Mouse (Mus musculus): ENCODE data around the gene Abcc12. TPM values are rescaled to one million over a fixed set of nuclear protein-coding genes. Genes with fewer than 3 reads are reported as not detected.

Abcc12 gene
- polyA plus RNA-seq, 1 experiment from 2014 or later = not detected

DNA sequence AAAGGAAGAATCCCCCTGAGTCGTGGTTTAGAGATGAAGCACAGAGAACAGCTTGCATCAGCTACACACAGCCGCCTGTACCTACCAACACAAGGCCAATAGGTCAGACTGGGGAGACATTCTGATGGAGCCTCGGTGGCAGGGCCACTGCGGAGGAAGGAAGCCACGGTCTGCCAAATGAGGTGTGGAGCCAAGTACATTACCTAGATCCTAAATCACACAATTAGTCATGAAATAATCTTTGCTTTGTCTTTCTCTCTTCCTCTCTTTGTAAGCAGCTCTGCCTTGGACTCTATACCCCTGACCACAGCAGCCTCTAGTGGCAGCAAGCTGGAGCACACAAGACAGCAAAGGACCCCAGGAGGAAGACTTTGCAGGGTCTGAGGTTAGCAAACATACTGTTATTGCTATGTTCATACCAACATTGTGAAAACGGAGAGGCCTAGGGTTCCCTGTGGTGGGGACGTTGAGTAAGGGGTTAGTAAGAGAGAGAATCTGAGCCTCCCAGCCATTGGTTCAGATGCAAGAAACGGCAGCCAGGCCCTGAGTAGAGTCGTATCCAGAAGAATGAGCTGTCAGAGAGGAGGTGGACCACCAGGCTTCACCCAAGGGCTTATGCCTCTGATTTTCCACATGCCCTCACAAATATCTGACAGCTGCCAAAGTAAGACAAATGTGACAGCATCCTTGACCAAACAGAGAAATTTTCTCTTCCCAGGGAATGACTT, 104.6 kb downstream of the Abcc12 start:
- ATAC-seq (ENCODE audit: low FRiP score) = peak; percentile 79; the same call in 1 of the 2 replicates
- 57% methylated on average over 9 of the region's 9 CpGs for WGBS
- H3K27me3 ChIP-seq (ENCODE audit: control insufficient read depth, insufficient read depth, low read length) = no peaks in the 10 kb centered on the region
- no peak overlapping the region for H3K27ac ChIP-seq (ENCODE audit: low read depth, low read length)
- no peak overlapping the region for H3K4me3 ChIP-seq (ENCODE audit: low read depth, low read length)
- H3K4me2 ChIP-seq (replicated peaks; ENCODE audit: low read depth, low read length) = no peak overlapping the region
- no peaks in the 10 kb centered on the region for H3K9me3 ChIP-seq (ENCODE audit: control insufficient read depth, low read length)
- H3K9ac ChIP-seq (ENCODE audit: low read depth, low read length) = no peak overlapping the region
- no peaks in the 10 kb centered on the region for H3K36me3 ChIP-seq (ENCODE audit: control insufficient read depth, insufficient read depth, low read length)
- DNase-seq (ENCODE audit: low spot score) = peak; percentile 61
- H3K4me1 ChIP-seq (replicated peaks; ENCODE audit: control insufficient read depth, insufficient read depth, low read length) = no peaks in the 10 kb centered on the region

DNA sequence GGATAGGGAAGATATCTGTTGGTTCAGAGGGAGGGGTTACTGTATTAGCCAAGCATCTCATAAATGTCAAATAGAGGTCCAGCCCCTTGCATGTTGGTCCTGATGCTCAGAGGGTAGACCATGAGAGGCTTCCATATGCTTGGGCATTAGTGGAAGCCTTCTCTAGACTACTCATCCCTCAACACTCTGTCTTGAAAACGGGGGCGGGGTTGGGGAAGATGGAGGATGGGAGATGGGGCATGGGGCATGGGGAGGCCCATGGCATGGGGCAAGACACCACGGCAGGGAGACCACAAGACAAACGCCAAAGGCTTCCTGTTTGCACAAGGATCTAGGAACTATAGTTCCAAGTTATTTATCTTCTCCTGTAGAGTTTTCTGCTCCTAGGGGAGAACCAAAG, 106.0 kb downstream of the Abcc12 start:
- H3K27me3 ChIP-seq (ENCODE audit: control insufficient read depth, insufficient read depth, low read length) = no peaks in the 10 kb centered on the region
- H3K27ac ChIP-seq (ENCODE audit: low read depth, low read length) = no peak overlapping the region
- no peak overlapping the region for H3K9ac ChIP-seq (ENCODE audit: low read depth, low read length)
- no peak overlapping the region for H3K4me3 ChIP-seq (ENCODE audit: low read depth, low read length)
- DNase-seq (ENCODE audit: low spot score) = no peak
- H3K9me3 ChIP-seq (ENCODE audit: control insufficient read depth, low read length) = no peaks in the 10 kb centered on the region
- 88% methylated on average over 4 of the region's 4 CpGs for WGBS
- no peak overlapping the region for H3K4me2 ChIP-seq (replicated peaks; ENCODE audit: low read depth, low read length)
- ATAC-seq (ENCODE audit: low FRiP score) = no peak
- H3K36me3 ChIP-seq (ENCODE audit: control insufficient read depth, insufficient read depth, low read length) = no peaks in the 10 kb centered on the region
- H3K4me1 ChIP-seq (replicated peaks; ENCODE audit: control insufficient read depth, insufficient read depth, low read length) = no peaks in the 10 kb centered on the region

DNA sequence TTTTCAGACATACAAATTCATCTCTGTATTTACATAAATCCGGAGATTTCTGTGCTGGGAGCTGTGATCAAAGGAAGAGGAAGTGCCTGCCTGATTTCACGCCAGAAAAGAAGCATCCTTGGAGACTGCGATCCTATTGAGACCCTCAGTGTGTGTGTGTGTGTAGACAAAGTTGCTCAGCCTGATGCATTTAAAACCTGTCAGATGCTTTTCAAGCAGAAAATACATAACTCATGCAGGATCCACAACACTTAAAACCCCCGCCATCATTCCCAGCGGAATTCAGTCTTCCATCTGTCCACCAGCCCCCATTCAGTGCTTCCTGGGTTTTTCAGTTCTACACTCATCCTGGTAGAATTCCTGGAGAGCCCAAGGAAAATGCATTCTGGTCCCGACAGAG, 107.4 kb downstream of the Abcc12 start:
- H3K27ac ChIP-seq (ENCODE audit: low read depth, low read length) = no peak overlapping the region
- 60% methylated on average over 6 of the region's 6 CpGs for WGBS
- H3K4me1 ChIP-seq (replicated peaks; ENCODE audit: control insufficient read depth, insufficient read depth, low read length) = no peaks in the 10 kb centered on the region
- H3K27me3 ChIP-seq (ENCODE audit: control insufficient read depth, insufficient read depth, low read length) = no peaks in the 10 kb centered on the region
- H3K9ac ChIP-seq (ENCODE audit: low read depth, low read length) = no peak overlapping the region
- DNase-seq (ENCODE audit: low spot score) = no peak
- H3K4me2 ChIP-seq (replicated peaks; ENCODE audit: low read depth, low read length) = no peak overlapping the region
- no peak for ATAC-seq (ENCODE audit: low FRiP score)
- H3K9me3 ChIP-seq (ENCODE audit: control insufficient read depth, low read length) = no peaks in the 10 kb centered on the region
- H3K36me3 ChIP-seq (ENCODE audit: control insufficient read depth, insufficient read depth, low read length) = no peaks in the 10 kb centered on the region
- no peak overlapping the region for H3K4me3 ChIP-seq (ENCODE audit: low read depth, low read length)

DNA sequence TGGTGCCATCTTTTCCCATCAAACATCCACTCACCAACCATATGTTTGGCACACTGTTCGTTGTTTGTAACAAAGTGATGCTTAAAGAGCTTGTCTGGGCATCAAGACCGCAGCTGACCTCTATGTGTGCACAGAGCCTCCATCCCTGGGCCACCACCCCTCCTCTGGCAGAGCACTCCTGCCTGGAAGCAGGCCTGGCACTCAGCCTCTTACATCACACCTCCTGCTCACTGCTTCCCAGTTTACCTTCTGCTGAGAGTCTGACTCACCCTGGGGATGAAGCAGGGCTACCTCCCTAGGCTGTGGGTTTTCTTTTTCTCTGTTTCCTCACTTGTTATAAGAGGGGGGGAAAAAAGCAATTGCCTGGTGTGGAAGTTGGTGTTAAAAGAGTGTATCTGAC, 109.8 kb downstream of the Abcc12 start:
- DNase-seq (ENCODE audit: low spot score) (no peak), ATAC-seq (ENCODE audit: low FRiP score) (no peak)
- H3K4me2 ChIP-seq (replicated peaks; ENCODE audit: low read depth, low read length) = no peak overlapping the region
- WGBS = 79% methylated on average over 2 of the region's 2 CpGs
- H3K4me3 ChIP-seq (ENCODE audit: low read depth, low read length) = no peak overlapping the region
- H3K4me1 ChIP-seq (replicated peaks; ENCODE audit: control insufficient read depth, insufficient read depth, low read length) = no peaks in the 10 kb centered on the region
- no peak overlapping the region for H3K27ac ChIP-seq (ENCODE audit: low read depth, low read length)
- no peaks in the 10 kb centered on the region for H3K27me3 ChIP-seq (ENCODE audit: control insufficient read depth, insufficient read depth, low read length)
- H3K9me3 ChIP-seq (ENCODE audit: control insufficient read depth, low read length) = no peaks in the 10 kb centered on the region
- H3K36me3 ChIP-seq (ENCODE audit: control insufficient read depth, insufficient read depth, low read length) = no peaks in the 10 kb centered on the region
- H3K9ac ChIP-seq (ENCODE audit: low read depth, low read length) = no peak overlapping the region

DNA sequence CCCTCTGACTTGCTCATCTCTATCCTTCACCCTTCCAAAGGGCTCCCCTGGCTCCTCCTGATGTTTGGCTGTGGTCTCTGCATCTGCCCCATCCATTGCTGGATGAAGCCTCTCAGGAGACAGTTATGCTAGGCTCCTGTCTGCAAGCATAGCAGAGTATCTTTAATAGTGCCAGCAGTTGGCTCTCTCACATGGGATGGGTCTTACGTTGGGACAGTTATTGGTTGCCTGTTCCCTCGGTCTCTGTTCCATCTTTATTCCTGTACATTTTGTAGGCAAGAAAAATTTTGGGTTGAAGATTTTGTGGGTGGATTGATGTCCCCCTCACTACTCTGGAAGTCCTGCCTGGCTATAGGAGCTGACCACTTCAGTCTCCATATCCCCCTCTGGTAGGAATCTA, 117.3 kb downstream of the Abcc12 start:
- DNase-seq (ENCODE audit: low spot score) (no peak), ATAC-seq (ENCODE audit: low FRiP score) (no peak)
- 90% methylated on average over 2 of the region's 2 CpGs for WGBS
- H3K4me2 ChIP-seq (replicated peaks; ENCODE audit: low read depth, low read length) = no peak overlapping the region
- H3K27ac ChIP-seq (ENCODE audit: low read depth, low read length) = no peak overlapping the region
- H3K9me3 ChIP-seq (ENCODE audit: control insufficient read depth, low read length) = no peaks in the 10 kb centered on the region
- no peaks in the 10 kb centered on the region for H3K4me1 ChIP-seq (replicated peaks; ENCODE audit: control insufficient read depth, insufficient read depth, low read length)
- H3K9ac ChIP-seq (ENCODE audit: low read depth, low read length) = no peak overlapping the region
- H3K27me3 ChIP-seq (ENCODE audit: control insufficient read depth, insufficient read depth, low read length) = no peaks in the 10 kb centered on the region
- no peaks in the 10 kb centered on the region for H3K36me3 ChIP-seq (ENCODE audit: control insufficient read depth, insufficient read depth, low read length)
- H3K4me3 ChIP-seq (ENCODE audit: low read depth, low read length) = no peak overlapping the region

DNA sequence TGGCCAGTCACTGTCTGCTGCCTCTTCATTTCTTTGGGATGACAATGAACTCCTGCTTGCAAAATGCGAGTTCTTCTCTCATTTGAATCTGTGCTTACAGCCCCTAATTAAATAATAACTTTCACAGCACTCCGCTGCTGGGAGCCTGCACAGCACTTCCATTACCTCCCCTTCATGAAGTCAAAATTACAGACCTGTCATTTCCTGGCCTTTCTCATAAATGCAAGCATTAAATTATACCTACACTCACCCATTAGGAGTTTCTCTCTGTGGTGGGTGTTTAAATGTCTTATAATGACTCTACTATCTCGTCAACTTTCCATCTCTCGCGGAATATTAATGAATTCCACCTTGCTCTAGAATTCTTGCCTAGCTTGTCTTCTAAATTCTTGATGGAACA, 120.1 kb downstream of the Abcc12 start:
- Histone ChIP-seq H3K4me1 (replicated peaks; ENCODE audit: control insufficient read depth, insufficient read depth, low read length) (no peaks in the 10 kb centered on the region), H3K36me3 (ENCODE audit: control insufficient read depth, insufficient read depth, low read length) (no peaks in the 10 kb centered on the region), H3K9ac (ENCODE audit: low read depth, low read length) (no peak overlapping the region), H3K4me2 (replicated peaks; ENCODE audit: low read depth, low read length) (no peak overlapping the region), H3K27ac (ENCODE audit: low read depth, low read length) (no peak overlapping the region), H3K27me3 (ENCODE audit: control insufficient read depth, insufficient read depth, low read length) (no peaks in the 10 kb centered on the region), H3K4me3 (ENCODE audit: low read depth, low read length) (no peak overlapping the region), H3K9me3 (ENCODE audit: control insufficient read depth, low read length) (no peaks in the 10 kb centered on the region)
- 89% methylated on average over 5 of the region's 5 CpGs for WGBS
- ATAC-seq (ENCODE audit: low FRiP score) (no peak), DNase-seq (ENCODE audit: low spot score) (no peak)

DNA sequence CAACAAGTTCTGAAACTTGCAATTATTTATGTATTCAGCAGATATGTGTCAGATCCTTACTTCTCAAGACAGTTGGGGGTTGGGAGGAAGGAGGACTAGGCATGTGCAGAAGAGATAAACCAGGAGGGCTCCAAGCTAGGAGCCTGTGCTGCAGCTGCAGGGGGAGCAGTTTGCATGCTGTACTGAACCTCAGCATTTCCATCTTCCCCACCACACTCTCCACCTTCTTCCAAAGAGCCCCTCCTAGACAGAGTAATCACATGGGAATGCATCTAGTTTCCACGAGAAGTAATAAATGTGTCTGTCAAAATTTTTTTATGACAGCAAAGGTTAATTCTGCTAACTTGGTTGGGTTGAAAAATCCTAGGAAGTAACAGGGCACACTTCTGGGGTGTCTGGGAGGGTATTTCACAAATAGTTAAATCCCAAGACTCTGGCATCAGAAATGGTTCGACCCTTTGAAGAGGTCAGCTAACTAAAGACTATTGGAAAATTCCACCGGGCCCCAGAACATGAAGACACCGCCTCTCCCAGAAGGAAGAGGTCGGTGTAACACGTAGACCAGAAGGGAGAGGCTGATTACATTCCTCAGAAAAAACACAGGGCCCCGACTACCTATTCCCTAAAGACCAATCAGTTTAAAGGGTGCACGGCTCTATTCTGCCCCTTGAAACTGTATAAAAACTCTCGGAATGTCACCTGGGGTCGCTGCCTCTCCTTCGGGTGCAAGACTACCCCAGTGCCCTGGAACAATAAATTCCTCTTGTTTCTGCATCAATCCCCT, 126.6 kb downstream of the Abcc12 start:
- Histone ChIP-seq H3K27me3 (ENCODE audit: control insufficient read depth, insufficient read depth, low read length) (no peaks in the 10 kb centered on the region), H3K36me3 (ENCODE audit: control insufficient read depth, insufficient read depth, low read length) (no peaks in the 10 kb centered on the region), H3K4me2 (replicated peaks; ENCODE audit: low read depth, low read length) (no peak overlapping the region), H3K4me3 (ENCODE audit: low read depth, low read length) (no peak overlapping the region), H3K9me3 (ENCODE audit: control insufficient read depth, low read length) (no peaks in the 10 kb centered on the region), H3K27ac (ENCODE audit: low read depth, low read length) (no peak overlapping the region), H3K4me1 (replicated peaks; ENCODE audit: control insufficient read depth, insufficient read depth, low read length) (no peaks in the 10 kb centered on the region), H3K9ac (ENCODE audit: low read depth, low read length) (no peak overlapping the region)
- DNase-seq (ENCODE audit: low spot score) (no peak), ATAC-seq (ENCODE audit: low FRiP score) (no peak)
- WGBS = 76% methylated on average over 11 of the region's 11 CpGs

DNA sequence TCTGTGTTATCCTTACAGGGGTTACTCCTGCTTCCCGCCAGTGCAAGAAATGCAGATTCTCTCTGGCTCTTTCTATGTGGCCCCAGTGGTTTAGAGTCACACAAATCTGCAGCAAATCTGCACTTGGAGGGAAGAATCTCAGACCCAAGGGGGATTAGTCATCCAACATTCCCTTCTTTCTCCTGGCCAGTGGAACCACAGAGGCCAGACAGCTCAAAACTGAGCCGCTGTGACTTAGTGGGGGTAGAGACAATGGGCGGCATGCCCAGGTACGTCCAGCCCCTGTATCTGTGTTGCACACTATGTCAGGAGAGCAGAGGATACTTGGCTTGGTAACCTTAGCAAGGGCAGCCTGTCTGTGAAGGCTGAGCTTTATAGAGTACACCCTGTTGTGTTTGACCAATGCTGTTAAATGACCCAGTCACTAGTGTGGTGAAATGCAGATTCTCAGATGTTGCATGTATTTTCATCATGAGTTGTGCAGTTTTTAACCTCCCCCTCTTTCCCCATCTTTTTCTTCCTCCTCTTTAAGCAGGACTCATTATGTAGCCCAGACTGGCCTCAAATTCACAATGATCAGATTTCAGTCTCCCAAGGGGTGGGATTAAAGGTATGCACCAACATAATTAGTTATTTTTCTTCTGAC, 130.5 kb downstream of the Abcc12 start:
- WGBS = 88% methylated on average over 4 of the region's 4 CpGs
- no peaks in the 10 kb centered on the region for H3K9me3 ChIP-seq (ENCODE audit: control insufficient read depth, low read length)
- H3K27ac ChIP-seq (ENCODE audit: low read depth, low read length) = no peak overlapping the region
- H3K36me3 ChIP-seq (ENCODE audit: control insufficient read depth, insufficient read depth, low read length) = no peaks in the 10 kb centered on the region
- H3K4me1 ChIP-seq (replicated peaks; ENCODE audit: control insufficient read depth, insufficient read depth, low read length) = no peaks in the 10 kb centered on the region
- ATAC-seq (ENCODE audit: low FRiP score) (no peak), DNase-seq (ENCODE audit: low spot score) (no peak)
- H3K4me2 ChIP-seq (replicated peaks; ENCODE audit: low read depth, low read length) = no peak overlapping the region
- no peak overlapping the region for H3K9ac ChIP-seq (ENCODE audit: low read depth, low read length)
- no peaks in the 10 kb centered on the region for H3K27me3 ChIP-seq (ENCODE audit: control insufficient read depth, insufficient read depth, low read length)
- H3K4me3 ChIP-seq (ENCODE audit: low read depth, low read length) = no peak overlapping the region

All from hindbrain, embryonic 11.5 days (tissue).